9 mouse cellular contexts compared by ENCODE assay signal in the genomic region with DNA sequence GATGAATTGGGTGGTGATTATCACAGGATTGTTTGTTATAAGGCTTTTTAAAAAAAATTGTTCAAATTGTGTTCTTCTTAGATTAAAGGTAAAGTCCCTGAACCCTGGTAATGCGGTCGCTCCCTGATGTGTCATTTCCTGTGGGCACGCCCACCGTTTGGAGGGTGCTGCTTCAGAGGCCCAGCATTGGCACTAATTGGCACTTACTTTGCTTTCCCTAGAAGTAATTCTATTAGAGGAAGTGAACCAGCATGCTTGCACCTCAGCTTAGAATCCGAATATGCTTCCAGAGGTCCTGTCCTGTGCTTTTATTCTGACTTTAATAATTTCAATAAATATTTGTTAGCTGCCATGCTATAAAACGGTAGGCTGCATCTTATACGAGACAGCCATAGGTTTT.
DNase-seq lines count a peak whose midpoint lies in the region; ATAC-seq and TF ChIP-seq lines count a peak whose summit lies in the region.
"Had no signal": no experiment of that assay in that cellular context is flagged by ENCODE, and none has a peak within 500 bp of the region (broad histone marks: within the 10 kb centered on the region; RNA-seq: fewer than 3 reads in every experiment).

No protein-coding gene starts in this region.

- WGBS in heart, embryonic 12.5 days = 51% methylated on average over 7 of the region's 7 CpGs
- 28% methylated on average over 7 of the region's 7 CpGs for WGBS in liver, postnatal 0 days (ENCODE audit: insufficient replicate concordance)

- TF ChIP-seq CTCF in gastrocnemius, adult 2 months (IDR thresholded peaks at IDR 0.05) = no peak
- no peak for TF ChIP-seq CTCF in liver, postnatal 0 days (IDR thresholded peaks at IDR 0.05; ENCODE audit: low read depth)

- peaks cover 13% of the 10 kb centered on the region for H3K36me3 ChIP-seq in heart, embryonic 12.5 days
- H3K36me3 ChIP-seq in liver, postnatal 0 days (replicated peaks; ENCODE audit: insufficient read depth, low read length) = no peaks in the 10 kb centered on the region; the same call in 1 of the 2 replicates

- H3K4me2 ChIP-seq in heart, embryonic 12.5 days = peak overlapping the region; percentile 44
- no peak overlapping the region for H3K4me2 ChIP-seq in liver, postnatal 0 days (ENCODE audit: low read depth, low read length)

- 0 out of 2 replicates have a peak, but pooled peaks cover 3% of the 10 kb centered on the region for H3K9me3 ChIP-seq in heart, embryonic 12.5 days (replicated peaks)
- 0 out of 2 replicates have a peak, but pooled peaks cover 3% of the 10 kb centered on the region for H3K9me3 ChIP-seq in liver, postnatal 0 days (ENCODE audit: low read length)

- TF ChIP-seq EP300 in liver, postnatal 0 days (IDR thresholded peaks at IDR 0.05; ENCODE audit: low read depth) = no peak

- H3K9ac ChIP-seq in heart, embryonic 12.5 days = no peak overlapping the region
- no peak overlapping the region for H3K9ac ChIP-seq in liver, postnatal 0 days (replicated peaks)
- H3K9ac ChIP-seq: liver, embryonic 14.5 days had no signal

- peak overlapping the region; percentile 3 for H3K4me3 ChIP-seq in gastrocnemius, adult 2 months
- H3K4me3 ChIP-seq in heart, embryonic 12.5 days = no peak overlapping the region
- no peak overlapping the region for H3K4me3 ChIP-seq in liver, postnatal 0 days (ENCODE audit: low read depth, low read length)

- peaks cover 21% of the 10 kb centered on the region for H3K4me1 ChIP-seq in heart, embryonic 12.5 days (replicated peaks)
- H3K4me1 ChIP-seq in liver, postnatal 0 days (ENCODE audit: insufficient read depth) = no peaks in the 10 kb centered on the region

- no peak for ATAC-seq in heart, embryonic 12.5 days (ENCODE audit: insufficient number of reproducible peaks, low FRiP score)
- ATAC-seq in liver, postnatal 0 days = no peak

- no peaks in the 10 kb centered on the region for H3K27me3 ChIP-seq in heart, embryonic 12.5 days (replicated peaks)
- H3K27me3 ChIP-seq in liver, postnatal 0 days (ENCODE audit: insufficient read depth, low read length) = no peaks in the 10 kb centered on the region

- intact Hi-C loops in gastrocnemius, adult 2 months (cut with DNase I) = no loop called here
- intact Hi-C loops in gastrocnemius, postnatal 14 days (cut with DNase I; ENCODE audit: low total_unique reads) = no loop called here

- H3K27ac ChIP-seq in gastrocnemius, adult 2 months = peak overlapping the region; percentile 57
- H3K27ac ChIP-seq in heart, embryonic 12.5 days (ENCODE audit: poor library complexity, severe bottlenecking) = peak overlapping the region; percentile 91
- no peak overlapping the region for H3K27ac ChIP-seq in liver, postnatal 0 days (ENCODE audit: low read depth)
- H3K27ac ChIP-seq: liver, embryonic 14.5 days had no signal

- DNase-seq in gastrocnemius, adult 2 months = no peak
- DNase-seq in gastrocnemius, postnatal 14 days = no peak
- peak; percentile 69 for DNase-seq in 3T3-L1 (ENCODE audit: low read depth, low spot score)
- DNase-seq in lung, postnatal 4 days = peak; percentile 33 to 49
- DNase-seq in adrenal gland, postnatal 14 days = no peak
- DNase-seq in liver, postnatal 0 days = no peak
- DNase-seq in cerebellum, adult 18-20 months = no peak

Comparison
In these comparisons a context has a peak if more than half of its experiments do, and no peak if none do; other contexts are left out.
1. DNase-seq: peak in 3T3-L1 (single experiment) and lung, postnatal 4 days (2 of 2); none in gastrocnemius, adult 2 months (single experiment), gastrocnemius, postnatal 14 days (single experiment), adrenal gland, postnatal 14 days (single experiment), liver, postnatal 0 days (single experiment) and cerebellum, adult 18-20 months (0 of 2).